Mouse (Mus musculus): ENCODE data around the gene Pabpc1l. TPM values are rescaled to one million over a fixed set of nuclear protein-coding genes. Genes with fewer than 3 reads are reported as not detected.
"Not testable (repeated sequence)": the region's sequence is repeated elsewhere in the genome, so short reads cannot be mapped to it uniquely, and the experiment has no call there.

Pabpc1l gene
- total and polyA plus RNA-seq, 3 experiments = 0.47 to 0.96 (median 0.76) TPM

DNA sequence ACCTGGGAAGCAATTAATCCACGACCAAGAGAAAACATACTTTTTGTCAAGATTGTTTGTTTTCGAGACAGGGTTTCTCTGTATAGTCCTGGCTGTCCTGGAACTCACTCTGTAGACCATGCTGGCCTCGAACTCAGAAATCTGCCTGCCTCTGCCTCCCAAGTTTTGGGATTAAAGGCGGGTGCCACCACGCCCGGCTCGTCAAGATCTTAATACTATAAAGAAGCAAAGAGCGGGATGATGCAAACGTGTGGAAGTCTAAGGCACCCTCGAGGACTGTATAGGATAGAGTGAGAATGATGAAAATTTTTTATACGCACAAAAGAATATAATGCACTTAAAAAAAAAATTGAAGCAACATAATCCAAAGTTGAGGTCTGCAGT, 46.2 kb downstream of the Pabpc1l start:
- H3K9me3 ChIP-seq (replicated peaks; ENCODE audit: low read length); H3K9ac ChIP-seq (ENCODE audit: insufficient read depth, low read depth); H3K4me2 ChIP-seq (ENCODE audit: insufficient read depth, low read depth, poor library complexity, severe bottlenecking); DNase-seq (ENCODE audit: extremely low read depth); H3K27me3 ChIP-seq (replicated peaks); dilution Hi-C loops (cut with MboI; ENCODE audit: extremely low pct_ligation_motif_present, extremely low pct_unique_long_range_greater_than_20kb, low sequenced_read_pairs); in situ Hi-C loops (cut with MboI; ENCODE audit: low pct_ligation_motif_present, low pct_unique_long_range_greater_than_20kb, low sequenced_read_pairs); H3K27ac ChIP-seq (ENCODE audit: insufficient read depth, low read depth): not testable (repeated sequence)
- Histone ChIP-seq H3K36me3 (replicated peaks in 1 of 2; ENCODE audit: control insufficient read depth in 1 of 2, insufficient read depth in 1 of 2, low read length in 1 of 2) (peaks cover 7 to 34% of the 10 kb centered on the region in 2 experiments), H3K4me3 (replicated peaks in 1 of 3; ENCODE audit: low read depth in 2 of 3, low read length in 2 of 3, poor library complexity in 1 of 3) (peak overlapping the region in 1 of 3 experiments; percentile 94), H3K79me2 (replicated peaks; ENCODE audit: control insufficient read depth, extremely low read depth, insufficient read depth, poor library complexity, severe bottlenecking) (peaks cover 66% of the 10 kb centered on the region), H3K4me1 (ENCODE audit: control insufficient read depth in 1 of 2, insufficient read depth in 2 of 2) (peaks cover 7 to 45% of the 10 kb centered on the region in 2 experiments; a peak in 3 of 4 replicates)

DNA sequence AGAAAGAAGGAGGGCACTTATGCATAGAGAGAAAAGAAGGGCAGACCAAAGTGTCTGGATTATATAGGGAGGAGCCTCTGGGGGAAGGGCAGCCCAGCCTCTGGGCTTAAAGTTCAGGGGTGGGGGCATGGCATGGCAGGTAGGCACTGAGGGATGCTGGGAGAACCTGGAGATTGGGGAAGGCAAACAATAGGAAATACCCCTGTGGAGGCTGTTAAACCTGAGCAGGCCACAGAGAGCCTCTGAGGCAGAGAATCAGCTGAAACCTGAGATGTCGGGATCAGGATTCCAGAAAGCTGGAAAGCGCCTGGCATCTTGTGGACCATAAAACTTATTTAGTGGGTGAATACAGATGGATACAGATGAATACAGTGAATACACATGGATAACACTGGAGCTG, 46.9 kb downstream of the Pabpc1l start:
- no peaks in the 10 kb centered on the region for H3K27me3 ChIP-seq (replicated peaks)
- no peak for TF ChIP-seq RCOR1 (conservative IDR thresholded peaks at IDR 0.05; ENCODE audit: low read depth, low read length)
- no peak for TF ChIP-seq BHLHE40 (IDR thresholded peaks at IDR 0.05; ENCODE audit: low read depth, low read length)
- TF ChIP-seq SIN3A (IDR thresholded peaks at IDR 0.05; ENCODE audit: low read length) = no peak
- TF ChIP-seq GABPA (IDR thresholded peaks at IDR 0.05; ENCODE audit: insufficient replicate concordance, low read depth, low read length) = no peak
- no peak for TF ChIP-seq IRF4 (IDR thresholded peaks at IDR 0.05; ENCODE audit: low read depth, low read length)
- no peak for TF ChIP-seq NELFE (IDR thresholded peaks at IDR 0.05; ENCODE audit: low read depth, low read length)
- no peak for TF ChIP-seq JUND (conservative IDR thresholded peaks at IDR 0.05; ENCODE audit: low read depth, low read length)
- TF ChIP-seq JUN (IDR thresholded peaks at IDR 0.05; ENCODE audit: insufficient read depth, low read depth, low read length) = no peak
- TF ChIP-seq HCFC1 (IDR thresholded peaks at IDR 0.05; ENCODE audit: low read depth, low read length) = no peak
- no peak for TF ChIP-seq ZMIZ1 (IDR thresholded peaks at IDR 0.05; ENCODE audit: low read depth, low read length)
- TF ChIP-seq MXI1 (IDR thresholded peaks at IDR 0.05; ENCODE audit: low read depth, low read length) = no peak
- no peak for TF ChIP-seq MYC (IDR thresholded peaks at IDR 0.05; ENCODE audit: low read depth, low read length)
- TF ChIP-seq UBTF (IDR thresholded peaks at IDR 0.05; ENCODE audit: low read depth, low read length) = no peak
- no peak for TF ChIP-seq ZKSCAN1 (IDR thresholded peaks at IDR 0.05; ENCODE audit: borderline replicate concordance, low read depth, low read length)
- H3K4me1 ChIP-seq (ENCODE audit: control insufficient read depth in 1 of 2, insufficient read depth in 2 of 2) = peaks cover 10 to 51% of the 10 kb centered on the region in 2 experiments

DNA sequence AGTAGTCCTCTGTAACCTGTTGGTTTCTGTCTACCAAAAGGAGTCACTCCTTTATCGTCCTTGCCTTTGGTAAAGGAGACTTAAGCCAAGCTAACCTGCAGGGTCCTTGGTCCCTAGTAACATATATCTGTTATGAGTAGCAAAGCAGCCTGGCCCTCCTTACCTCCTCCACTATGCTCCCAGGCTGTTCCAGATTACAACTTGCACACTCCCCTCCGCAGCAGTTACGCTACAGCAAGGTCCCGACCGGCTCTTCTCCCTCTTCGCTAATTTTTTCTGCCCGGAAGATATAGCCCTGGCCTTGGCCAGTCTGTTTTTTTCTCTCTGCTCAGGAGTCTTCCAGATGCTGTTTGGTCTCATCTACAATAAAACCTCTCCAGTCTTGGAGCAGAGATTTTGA, 47.9 kb downstream of the Pabpc1l start:
- Histone ChIP-seq H3K4me1 (ENCODE audit: control insufficient read depth in 1 of 2, insufficient read depth in 2 of 2) (peaks cover 9 to 52% of the 10 kb centered on the region in 2 experiments), H3K9ac (ENCODE audit: insufficient read depth, low read depth) (no peak overlapping the region)
- TF ChIP-seq SIN3A (IDR thresholded peaks at IDR 0.05; ENCODE audit: low read length) = no peak
- TF ChIP-seq PAX5 (IDR thresholded peaks at IDR 0.05; ENCODE audit: low read length) = no peak
- TF ChIP-seq EP300 (IDR thresholded peaks at IDR 0.05; ENCODE audit: low read length) = no peak
- TF ChIP-seq CHD2 (IDR thresholded peaks at IDR 0.05; ENCODE audit: low read length) = no peak
- TF ChIP-seq CHD1 (IDR thresholded peaks at IDR 0.05; ENCODE audit: low read depth, low read length) = no peak
- TF ChIP-seq MAFK (IDR thresholded peaks at IDR 0.05; ENCODE audit: insufficient replicate concordance, low read length) = no peak
- TF ChIP-seq ZNF384 (IDR thresholded peaks at IDR 0.05; ENCODE audit: low read depth, low read length) = no peak
- TF ChIP-seq KAT2A (IDR thresholded peaks at IDR 0.05; ENCODE audit: insufficient replicate concordance, low read length) = no peak
- no peak for TF ChIP-seq GABPA (IDR thresholded peaks at IDR 0.05; ENCODE audit: insufficient replicate concordance, low read depth, low read length)
- TF ChIP-seq BHLHE40 (IDR thresholded peaks at IDR 0.05; ENCODE audit: low read depth, low read length) = no peak
- no peak for TF ChIP-seq IRF4 (IDR thresholded peaks at IDR 0.05; ENCODE audit: low read depth, low read length)
- TF ChIP-seq NELFE (IDR thresholded peaks at IDR 0.05; ENCODE audit: low read depth, low read length) = no peak
- no peak for TF ChIP-seq JUN (IDR thresholded peaks at IDR 0.05; ENCODE audit: insufficient read depth, low read depth, low read length)
- no peak for TF ChIP-seq MYC (IDR thresholded peaks at IDR 0.05; ENCODE audit: low read depth, low read length)
- TF ChIP-seq ZC3H11A (IDR thresholded peaks at IDR 0.05; ENCODE audit: low read depth, low read length) = no peak
- no peak for TF ChIP-seq USF2 (conservative IDR thresholded peaks at IDR 0.05; ENCODE audit: low read depth, low read length)
- TF ChIP-seq MEF2A (IDR thresholded peaks at IDR 0.05; ENCODE audit: borderline replicate concordance, low read depth, low read length) = no peak
- TF ChIP-seq SMC3 (IDR thresholded peaks at IDR 0.05; ENCODE audit: low read depth, low read length) = no peak

More for the DNA sequence above, 46.9 kb downstream of the Pabpc1l start:
- no peak for DNase-seq (ENCODE audit: extremely low read depth)
- in situ Hi-C loops (cut with MboI; ENCODE audit: low pct_ligation_motif_present, low pct_unique_long_range_greater_than_20kb, low sequenced_read_pairs) (no loop called here), dilution Hi-C loops (cut with MboI; ENCODE audit: extremely low pct_ligation_motif_present, extremely low pct_unique_long_range_greater_than_20kb, low sequenced_read_pairs) (no loop called here)
- Histone ChIP-seq H3K27ac (ENCODE audit: insufficient read depth, low read depth) (no peak overlapping the region), H3K36me3 (replicated peaks in 1 of 2; ENCODE audit: control insufficient read depth in 1 of 2, insufficient read depth in 1 of 2, low read length in 1 of 2) (peaks cover 5 to 31% of the 10 kb centered on the region in 2 experiments), H3K79me2 (replicated peaks; ENCODE audit: control insufficient read depth, extremely low read depth, insufficient read depth, poor library complexity, severe bottlenecking) (peaks cover 66% of the 10 kb centered on the region), H3K9ac (ENCODE audit: insufficient read depth, low read depth) (no peak overlapping the region), H3K4me2 (ENCODE audit: insufficient read depth, low read depth, poor library complexity, severe bottlenecking) (no peak overlapping the region), H3K4me3 (replicated peaks in 1 of 3; ENCODE audit: low read depth in 2 of 3, low read length in 2 of 3, poor library complexity in 1 of 3) (no peak overlapping the region), H3K9me3 (replicated peaks; ENCODE audit: low read length) (no peaks in the 10 kb centered on the region)

More for the DNA sequence above, 47.9 kb downstream of the Pabpc1l start:
- dilution Hi-C loops (cut with MboI; ENCODE audit: extremely low pct_ligation_motif_present, extremely low pct_unique_long_range_greater_than_20kb, low sequenced_read_pairs) (no loop called here), in situ Hi-C loops (cut with MboI; ENCODE audit: low pct_ligation_motif_present, low pct_unique_long_range_greater_than_20kb, low sequenced_read_pairs) (no loop called here)
- peaks cover 67% of the 10 kb centered on the region for H3K79me2 ChIP-seq (replicated peaks; ENCODE audit: control insufficient read depth, extremely low read depth, insufficient read depth, poor library complexity, severe bottlenecking)
- H3K9me3 ChIP-seq (replicated peaks; ENCODE audit: low read length) = no peaks in the 10 kb centered on the region
- no peaks in the 10 kb centered on the region for H3K27me3 ChIP-seq (replicated peaks)
- DNase-seq (ENCODE audit: extremely low read depth) = no peak
- no peak overlapping the region for H3K27ac ChIP-seq (ENCODE audit: insufficient read depth, low read depth)
- peaks cover 2 to 23% of the 10 kb centered on the region in 2 experiments for H3K36me3 ChIP-seq (replicated peaks in 1 of 2; ENCODE audit: control insufficient read depth in 1 of 2, insufficient read depth in 1 of 2, low read length in 1 of 2)
- H3K4me3 ChIP-seq (replicated peaks in 1 of 3; ENCODE audit: low read depth in 2 of 3, low read length in 2 of 3, poor library complexity in 1 of 3) = no peak overlapping the region
- H3K4me2 ChIP-seq (ENCODE audit: insufficient read depth, low read depth, poor library complexity, severe bottlenecking) = no peak overlapping the region

Data from CH12.LX (cell line).